In genomic region chr15:51592069-51592435, GRCm38 (mm10) we compare ENCODE assay signal across 8 mouse cellular contexts.
DNase-seq lines count a peak whose midpoint lies in the region.

No protein-coding gene starts in this region.

- DNase-seq in ovary, adult 18-20 months (ENCODE audit: low spot score) = peak; percentile 20
- no peak for DNase-seq in ovary, postnatal 10 days (ENCODE audit: low spot score)
- peak; percentile 22 for DNase-seq in fibroblast of lung, adult 2 months (ENCODE audit: low read depth)
- DNase-seq in heart, postnatal 14 days = peak; percentile 56 to 66
- DNase-seq in lung, postnatal 36 days = peak; percentile 31
- no peak for DNase-seq in liver
- DNase-seq in adrenal gland, adult 2 months = no peak
- DNase-seq in thymus, postnatal 25 days = no peak

- intact Hi-C loops in heart, postnatal 14 days (cut with DNase I) = no loop called here

Comparison
In these comparisons a context has a peak if more than half of its experiments do, and no peak if none do; other contexts are left out.
1. DNase-seq: peak in ovary, adult 18-20 months (single experiment), fibroblast of lung, adult 2 months (single experiment), heart, postnatal 14 days (2 of 2) and lung, postnatal 36 days (single experiment); none in ovary, postnatal 10 days (single experiment), liver (single experiment), adrenal gland, adult 2 months (single experiment) and thymus, postnatal 25 days (single experiment).